Mouse (Mus musculus) ovary, postnatal 14 days (tissue): Measurements from ENCODE around the gene Wls.

Experiments used
- DNase-seq: peaks from one replicate; pipeline ENCODE4 v3.0.0; 2022; ENCODE audit warnings: low spot score

The Wls gene

GRCm38 (mm10) chr3:159917328-159918090 is 78.0 kb downstream of the Wls start:
- DNase-seq, result no peak
